9 mouse cellular contexts compared by ENCODE assay signal in the genomic region with DNA sequence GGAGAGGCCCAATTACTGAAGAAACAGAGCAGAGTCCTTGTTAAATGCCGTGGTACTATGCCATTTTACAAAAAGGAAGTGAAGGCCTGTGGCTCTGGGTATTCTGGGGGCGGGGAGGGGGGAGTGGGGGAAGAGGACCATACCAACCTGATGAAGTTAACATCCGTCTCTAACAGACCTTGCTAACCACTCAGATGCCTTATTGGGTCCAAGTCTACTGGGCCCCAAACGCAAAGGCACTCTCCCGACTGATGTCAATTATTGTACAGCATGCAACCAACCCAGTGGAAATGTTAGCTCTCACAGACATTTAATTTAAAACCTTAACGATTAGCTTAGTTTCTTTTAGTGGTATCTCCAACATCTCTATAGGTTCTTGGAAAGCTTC. TPM values are rescaled to one million over a fixed set of nuclear protein-coding genes. Genes with fewer than 3 reads are reported as not detected.
DNase-seq lines count a peak whose midpoint lies in the region; ATAC-seq lines count a peak whose summit lies in the region.
"Had no signal": no experiment of that assay in that cellular context is flagged by ENCODE, and none has a peak within 500 bp of the region (broad histone marks: within the 10 kb centered on the region; RNA-seq: fewer than 3 reads in every experiment).

No protein-coding gene starts in this region.

- peak overlapping the region; percentile 98; the same call in 1 of the 2 replicates for H3K9ac ChIP-seq in forebrain, embryonic 15.5 days (replicated peaks)
- no peak overlapping the region; the same call in 1 of the 2 replicates for H3K9ac ChIP-seq in liver, embryonic 16.5 days (ENCODE audit: low read depth, low read length)

- WGBS in heart, embryonic 10.5 days: 64% methylated on average over 6 of the region's 6 CpGs
- WGBS in forebrain, embryonic 15.5 days: 62% methylated on average over 6 of the region's 6 CpGs
- 37% methylated on average over 6 of the region's 6 CpGs for WGBS in liver, embryonic 16.5 days (ENCODE audit: insufficient replicate concordance)

- no peaks in the 10 kb centered on the region for H3K9me3 ChIP-seq in heart, embryonic 10.5 days
- no peaks in the 10 kb centered on the region for H3K9me3 ChIP-seq in forebrain, embryonic 15.5 days
- H3K9me3 ChIP-seq in liver, embryonic 16.5 days (replicated peaks; ENCODE audit: control insufficient read depth, low read length): no peaks in the 10 kb centered on the region

- peaks cover 28% of the 10 kb centered on the region for H3K27me3 ChIP-seq in heart, embryonic 10.5 days (ENCODE audit: insufficient read depth, poor library complexity, severe bottlenecking)
- no peaks in the 10 kb centered on the region for H3K27me3 ChIP-seq in forebrain, embryonic 15.5 days
- H3K27me3 ChIP-seq in liver, embryonic 16.5 days (ENCODE audit: control insufficient read depth, insufficient read depth, low read depth, low read length): peaks cover 4% of the 10 kb centered on the region; the same call in 1 of the 2 replicates

- H3K27ac ChIP-seq in heart, embryonic 10.5 days: no peak overlapping the region; the same call in 1 of the 2 replicates
- peak overlapping the region; percentile 97 for H3K27ac ChIP-seq in forebrain, embryonic 15.5 days (replicated peaks)
- no peak overlapping the region for H3K27ac ChIP-seq in liver, embryonic 16.5 days (ENCODE audit: low read length)

- no peaks in the 10 kb centered on the region for H3K36me3 ChIP-seq in heart, embryonic 10.5 days
- H3K36me3 ChIP-seq in forebrain, embryonic 15.5 days: no peaks in the 10 kb centered on the region
- no peaks in the 10 kb centered on the region for H3K36me3 ChIP-seq in liver, embryonic 16.5 days (ENCODE audit: control insufficient read depth, insufficient read depth)

- intact Hi-C loops in heart, postnatal 10 days (cut with DNase I): no loop called here

- H3K4me2 ChIP-seq in forebrain, embryonic 15.5 days (replicated peaks): peak overlapping the region; percentile 35
- H3K4me2 ChIP-seq in liver, embryonic 16.5 days (ENCODE audit: low read depth, low read length): peak overlapping the region; percentile 98

- DNase-seq in heart, embryonic 10.5 days (ENCODE audit: low spot score): no peak
- no peak for DNase-seq in heart, postnatal 10 days
- no peak for DNase-seq in right cerebral cortex, postnatal 10 days (ENCODE audit: low spot score in 2 of 2)
- DNase-seq in thymus, postnatal 14 days: no peak

- peak; percentile 32 for ATAC-seq in CD4-positive, CD25-positive, alpha-beta regulatory T cell, adult 4 months
- peak; percentile 51 for ATAC-seq in forebrain, embryonic 15.5 days (replicated peaks)
- no peak for ATAC-seq in liver, embryonic 16.5 days (ENCODE audit: low read depth)
- ATAC-seq in monocyte, adult 5-6 weeks (replicated peaks; ENCODE audit: insufficient number of reproducible peaks, low FRiP score, low TSS enrichment, poor library complexity, severe bottlenecking): no peak

- H3K4me1 ChIP-seq in heart, embryonic 10.5 days: peaks cover 17% of the 10 kb centered on the region
- peaks cover 33% of the 10 kb centered on the region for H3K4me1 ChIP-seq in forebrain, embryonic 15.5 days
- peaks cover 15% of the 10 kb centered on the region for H3K4me1 ChIP-seq in liver, embryonic 16.5 days (ENCODE audit: control insufficient read depth, low read depth, low read length)

- peak overlapping the region; percentile 93 for H3K4me3 ChIP-seq in heart, embryonic 10.5 days
- H3K4me3 ChIP-seq in forebrain, embryonic 15.5 days: peak overlapping the region; percentile 97
- H3K4me3 ChIP-seq in liver, embryonic 16.5 days (ENCODE audit: low read depth, low read length): peak overlapping the region; percentile 78

RNA-seq across cellular contexts. Expression of gene Rnf130, which starts 0.7 kb away (rescaled TPM):
- polyA plus RNA-seq in heart, embryonic 10.5 days (2016; fragmentation: Nextera tagmentation; extraction: Ambion mirVana): 27.1 and 31.6 TPM in 2 replicates
- 10 to 100 TPM; 48.8 to 56.2 TPM for total RNA-seq in heart, postnatal 10 days (2021)
- polyA plus RNA-seq in CD4-positive, CD25-positive, alpha-beta regulatory T cell, adult 4 months (2017; shearing (Covaris generic)): 1 to 10 TPM; 2.5 to 5.7 TPM
- polyA plus RNA-seq in forebrain, embryonic 15.5 days (2015; fragmentation: Nextera tagmentation; extraction: Ambion mirVana): 75.8 and 78.0 TPM in 2 replicates
- polyA plus RNA-seq in liver, embryonic 16.5 days (2015; fragmentation: Nextera tagmentation; extraction: Ambion mirVana): 21.3 and 21.9 TPM in 2 replicates
- 335 to 628 TPM (median 575 TPM) in 3 replicates for total RNA-seq in monocyte, adult 5-6 weeks (2017)
- polyA plus RNA-seq: C2C12 had no signal

Comparison
In these comparisons a context has a peak if more than half of its experiments do, and no peak if none do; other contexts are left out.
1. ATAC-seq: peak in CD4-positive, CD25-positive, alpha-beta regulatory T cell, adult 4 months (single experiment) and forebrain, embryonic 15.5 days (single experiment); none in liver, embryonic 16.5 days (single experiment) and monocyte, adult 5-6 weeks (single experiment).
2. Peak in every context shown above with its lines, with median percentiles within 50 percentile points of each other: H3K4me3 ChIP-seq.